Mouse (Mus musculus) myocyte (in vitro differentiated cells): ENCODE measurements at regions not wholly inside any gene's neighbourhood (a gene's known extent, or its start where the extent isn't known, plus 50 kb on each side); places are given as distances from the start of the nearest gene placed in this dataset.

ENCODE experiments used
- H3K27me3 ChIP-seq: one replicate; pipeline ENCODE4 v1.6.1; 2011; ENCODE audit not compliant: control insufficient read depth, insufficient read depth, insufficient read length
- H3K36me3 ChIP-seq: one replicate; pipeline ENCODE4 v1.6.1; 2011; ENCODE audit not compliant: control insufficient read depth, insufficient read depth
- H3K4me2 ChIP-seq: one replicate; pipeline ENCODE4 v1.6.1; 2011; ENCODE audit warnings: low read depth, control low read depth
- H3K4me3 ChIP-seq: one replicate; pipeline ENCODE4 v1.5.1; 2011; ENCODE audit warnings: mild to moderate bottlenecking, control low read depth, moderate library complexity
- H3K79me2 ChIP-seq: one replicate; pipeline ENCODE4 v1.6.1; 2011; ENCODE audit not compliant: control insufficient read depth, insufficient read depth
- H3ac ChIP-seq: one replicate; pipeline ENCODE4 v1.6.1; 2011; ENCODE audit not compliant: control insufficient read depth, insufficient read length
- CEBPB ChIP-seq: IDR thresholded peaks from 2 replicates; pipeline ENCODE4 v1.6.1; 2011; ENCODE audit warnings: mild to moderate bottlenecking, moderate library complexity; ENCODE audit not compliant: poor library complexity, insufficient read depth, severe bottlenecking
- E2F4 ChIP-seq: IDR thresholded peaks from one replicate; pipeline ENCODE4 v1.6.1; 2011; ENCODE audit warnings: mild to moderate bottlenecking, control low read depth, moderate library complexity; ENCODE audit not compliant: insufficient read depth
- MAX ChIP-seq: IDR thresholded peaks from one replicate; pipeline ENCODE4 v1.6.1; 2011; ENCODE audit warnings: low read depth, mild to moderate bottlenecking, control low read depth
- MYOD1 ChIP-seq, 3 experiments: IDR thresholded peaks; one replicate each; pipeline ENCODE4 v1.6.1; 2011; ENCODE audit warnings: control low read depth in 2 of 3, low read depth in 2 of 3, mild to moderate bottlenecking in 2 of 3, moderate library complexity in 1 of 3; ENCODE audit not compliant: insufficient read length in 2 of 3, control insufficient read depth in 1 of 3
- MYOG ChIP-seq, 3 experiments: IDR thresholded peaks; one replicate each; pipeline ENCODE4 v1.6.1; 2011; ENCODE audit warnings: control low read depth in 2 of 3, low read depth in 2 of 3, mild to moderate bottlenecking in 2 of 3; ENCODE audit not compliant: insufficient read length in 2 of 3, control insufficient read depth in 1 of 3, insufficient read depth in 1 of 3
- POLR2A ChIP-seq: IDR thresholded peaks from one replicate; pipeline ENCODE4 v1.6.1; 2011; ENCODE audit warnings: low read depth, mild to moderate bottlenecking, control low read depth, moderate library complexity; ENCODE audit not compliant: insufficient read length
- POLR2AphosphoS2 ChIP-seq: IDR thresholded peaks from one replicate; pipeline ENCODE4 v1.6.1; 2011; ENCODE audit warnings: low read depth, control low read depth; ENCODE audit not compliant: insufficient read length
- REST ChIP-seq: IDR thresholded peaks from one replicate; pipeline ENCODE4 v1.6.1; 2011; ENCODE audit warnings: mild to moderate bottlenecking, control low read depth, moderate library complexity; ENCODE audit not compliant: insufficient read depth, insufficient read length
- SRF ChIP-seq: IDR thresholded peaks from one replicate; pipeline ENCODE4 v1.6.1; 2011; ENCODE audit warnings: low read depth; ENCODE audit not compliant: control insufficient read depth, insufficient read length
- TCF12 ChIP-seq: IDR thresholded peaks from one replicate; pipeline ENCODE4 v1.6.1; 2011; ENCODE audit warnings: mild to moderate bottlenecking, control low read depth; ENCODE audit not compliant: poor library complexity, insufficient read depth, severe bottlenecking
- TCF3 ChIP-seq: IDR thresholded peaks from one replicate; pipeline ENCODE4 v1.6.1; 2011; ENCODE audit warnings: low read depth, control low read depth; ENCODE audit not compliant: insufficient read length
- USF1 ChIP-seq: IDR thresholded peaks from one replicate; pipeline ENCODE4 v1.6.1; 2011; ENCODE audit warnings: low read depth, mild to moderate bottlenecking, control low read depth, moderate library complexity

GRCm38 (mm10) chr1:120974661-120975060 is 357.7 kb downstream of the Insig2 start:
- Histone ChIP-seq H3K4me3 (no peak overlapping the region), H3K36me3 (no peaks in the 10 kb centered on the region), H3K79me2 (no peaks in the 10 kb centered on the region), H3K4me2 (no peak overlapping the region), H3ac (no peak overlapping the region), H3K27me3 (no peaks in the 10 kb centered on the region)
- TF ChIP-seq CEBPB (no peak), MYOG (IDR thresholded peaks at IDR 0.05; ENCODE audit: control insufficient read depth in 1 of 3, insufficient read depth in 1 of 3, insufficient read length in 2 of 3, low read depth in 2 of 3) (no peak), TCF12 (no peak)

DNA sequence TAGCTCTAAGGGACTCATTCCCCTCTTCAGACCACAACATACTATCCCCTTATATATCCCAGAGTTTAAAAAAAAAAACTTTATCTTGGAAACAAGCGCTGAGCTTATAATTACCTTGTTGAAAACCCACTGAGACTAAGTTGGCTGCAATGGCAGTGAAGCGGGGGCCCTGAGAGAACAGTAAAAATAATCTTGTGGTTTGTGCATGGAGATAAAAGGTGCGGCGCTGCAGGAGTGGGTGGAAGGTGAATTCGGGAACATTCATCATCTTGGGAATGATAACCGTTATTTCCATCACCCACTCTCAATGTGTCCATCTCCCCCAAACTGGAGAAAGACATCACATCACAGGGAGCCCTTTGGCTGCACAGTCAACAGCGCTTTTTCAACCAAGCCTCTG is 327.9 kb downstream of the Insig2 start:
- Histone ChIP-seq H3ac (no peak overlapping the region), H3K36me3 (no peaks in the 10 kb centered on the region), H3K4me2 (no peak overlapping the region), H3K4me3 (no peak overlapping the region), H3K79me2 (no peaks in the 10 kb centered on the region), H3K27me3 (no peaks in the 10 kb centered on the region)
- no peak for TF ChIP-seq TCF3
- TF ChIP-seq E2F4, result no peak
- no peak for TF ChIP-seq TCF12
- TF ChIP-seq MAX, result no peak
- no peak for TF ChIP-seq POLR2AphosphoS2
- no peak for TF ChIP-seq MYOG (IDR thresholded peaks at IDR 0.05; ENCODE audit: control insufficient read depth in 1 of 3, insufficient read depth in 1 of 3, insufficient read length in 2 of 3, low read depth in 2 of 3)
- TF ChIP-seq REST, result no peak
- no peak for TF ChIP-seq CEBPB
- no peak for TF ChIP-seq SRF
- no peak for TF ChIP-seq USF1

- no peak for TF ChIP-seq CEBPB
- no peak for TF ChIP-seq SRF
- no peak for TF ChIP-seq MYOD1 (IDR thresholded peaks at IDR 0.05; ENCODE audit: control insufficient read depth in 1 of 3, insufficient read length in 2 of 3, low read depth in 2 of 3)
- no peak for TF ChIP-seq REST
- TF ChIP-seq POLR2A, result no peak
- TF ChIP-seq USF1, result no peak
- no peak for TF ChIP-seq TCF12
- no peak for TF ChIP-seq MAX
- no peak for TF ChIP-seq TCF3
- no peak for TF ChIP-seq E2F4
- no peak for TF ChIP-seq MYOG (IDR thresholded peaks at IDR 0.05; ENCODE audit: control insufficient read depth in 1 of 3, insufficient read depth in 1 of 3, insufficient read length in 2 of 3, low read depth in 2 of 3)
- TF ChIP-seq POLR2AphosphoS2, result no peak
- Histone ChIP-seq H3K27me3 (no peaks in the 10 kb centered on the region), H3ac (no peak overlapping the region), H3K4me3 (no peak overlapping the region), H3K4me2 (no peak overlapping the region), H3K79me2 (no peaks in the 10 kb centered on the region), H3K36me3 (no peaks in the 10 kb centered on the region)
Measured at GRCm38 (mm10) chr1:121005198-121005597, 327.2 kb downstream of the Insig2 start.

- no peaks in the 10 kb centered on the region for H3K36me3 ChIP-seq
- no peaks in the 10 kb centered on the region for H3K79me2 ChIP-seq
- H3K27me3 ChIP-seq, result no peaks in the 10 kb centered on the region
- no peak overlapping the region for H3K4me2 ChIP-seq
- H3K4me3 ChIP-seq, result no peak overlapping the region
- no peak overlapping the region for H3ac ChIP-seq
- TF ChIP-seq POLR2AphosphoS2, result no peak
- TF ChIP-seq MYOD1 (IDR thresholded peaks at IDR 0.05; ENCODE audit: control insufficient read depth in 1 of 3, insufficient read length in 2 of 3, low read depth in 2 of 3), result no peak
- TF ChIP-seq TCF3, result no peak
Measured at GRCm38 (mm10) chr1:121012126-121012525, 320.3 kb downstream of the Insig2 start.

- Histone ChIP-seq H3K4me2 (peak overlapping the region; percentile 78), H3K79me2 (no peaks in the 10 kb centered on the region), H3K27me3 (no peaks in the 10 kb centered on the region), H3K36me3 (no peaks in the 10 kb centered on the region), H3ac (no peak overlapping the region), H3K4me3 (no peak overlapping the region)
- TF ChIP-seq POLR2AphosphoS2, result no peak
- TF ChIP-seq CEBPB, result no peak
- TF ChIP-seq E2F4, result no peak
- TF ChIP-seq MYOD1 (IDR thresholded peaks at IDR 0.05; ENCODE audit: control insufficient read depth in 1 of 3, insufficient read length in 2 of 3, low read depth in 2 of 3), result peak in 1 of 3 experiments; percentile 27
- TF ChIP-seq MYOG (IDR thresholded peaks at IDR 0.05; ENCODE audit: control insufficient read depth in 1 of 3, insufficient read depth in 1 of 3, insufficient read length in 2 of 3, low read depth in 2 of 3), result no peak
Measured at GRCm38 (mm10) chr1:121013839-121014503, 318.4 kb downstream of the Insig2 start.
